Mouse (Mus musculus) testis, postnatal 10 days (tissue): ENCODE results near the gene Zfp831.

Source experiments
- DNase-seq: peaks from one replicate; pipeline ENCODE4 v3.0.0; 2021; ENCODE audit warnings: low spot score

Gene Zfp831

GRCm38 (mm10) chr2:174731939-174732338, 88.6 kb downstream of the Zfp831 start:
- no peak for DNase-seq

DNA sequence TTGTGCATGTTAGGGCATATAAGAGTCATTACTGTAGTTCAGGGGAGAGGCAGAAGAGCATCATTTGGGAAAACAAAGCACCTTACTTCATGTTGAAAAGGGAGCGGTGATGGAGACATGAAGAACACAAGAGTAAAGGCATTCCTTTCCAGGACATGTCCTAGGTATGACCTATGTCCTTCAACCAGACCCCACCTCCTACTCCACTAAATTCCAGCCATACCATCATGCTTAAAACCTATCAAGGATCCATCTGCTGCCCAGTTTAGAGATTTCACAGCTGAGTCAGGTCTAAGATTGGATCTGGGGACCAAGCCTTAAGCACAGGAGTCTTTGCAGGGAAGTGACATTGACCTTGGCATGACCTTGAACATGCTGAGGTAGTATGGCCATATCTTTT, 91.9 kb downstream of the Zfp831 start:
- no peak for DNase-seq

- DNase-seq = no peak
Measured at GRCm38 (mm10) chr2:174747182-174747581, 103.8 kb downstream of the Zfp831 start.

GRCm38 (mm10) chr2:174748381-174748780, 105.0 kb downstream of the Zfp831 start:
- no peak for DNase-seq

DNA sequence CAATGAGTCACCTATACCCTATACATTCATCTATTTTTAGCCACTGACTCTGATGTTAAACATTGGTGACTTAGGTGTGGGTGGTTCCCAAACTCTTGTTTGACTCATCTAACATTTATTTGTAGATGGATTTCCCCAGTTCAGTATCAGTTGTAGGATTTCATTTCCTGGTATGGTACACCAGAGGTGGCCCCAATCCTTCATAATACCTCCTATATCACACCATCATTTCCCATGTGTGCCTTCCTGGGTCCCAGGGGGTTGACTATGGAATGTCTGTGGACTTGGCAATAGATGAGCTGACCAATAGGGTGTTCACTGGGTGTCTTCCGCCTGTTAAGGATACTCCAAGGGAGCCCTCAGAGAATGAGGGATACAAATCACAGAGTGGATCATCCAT, 109.9 kb downstream of the Zfp831 start:
- DNase-seq = no peak

GRCm38 (mm10) chr2:174754231-174754630, 110.9 kb downstream of the Zfp831 start:
- DNase-seq = no peak

- DNase-seq = no peak
Measured at GRCm38 (mm10) chr2:174759189-174759588, 115.9 kb downstream of the Zfp831 start.
